In genomic region chr1:39512183-39512582, GRCm38 (mm10) we compare ENCODE assay signal across 21 mouse cellular contexts.
"Had no signal": no experiment of that assay in that cellular context is flagged by ENCODE, and none has a peak within 500 bp of the region (broad histone marks: within the 10 kb centered on the region; RNA-seq: fewer than 3 reads in every experiment).

No protein-coding gene starts in this region.

- ATAC-seq: liver, postnatal 0 days; lung, postnatal 0 days; midbrain, embryonic 16.5 days had no signal

- H3K4me2 ChIP-seq: lung, embryonic 15.5 days; midbrain, embryonic 12.5 days; neural tube, embryonic 13.5 days; neural tube, embryonic 15.5 days; stomach, embryonic 15.5 days had no signal

- H3K4me3 ChIP-seq: lung, embryonic 15.5 days; megakaryocyte, embryonic 14.5 days; midbrain, embryonic 10.5 days; midbrain, embryonic 12.5 days; myocyte; neural tube, embryonic 13.5 days; neural tube, embryonic 15.5 days; stomach, embryonic 15.5 days had no signal

- H3K9me3 ChIP-seq: lung, embryonic 15.5 days; megakaryocyte, embryonic 14.5 days; midbrain, embryonic 10.5 days; midbrain, embryonic 12.5 days; neural tube, embryonic 13.5 days; neural tube, embryonic 15.5 days; stomach, embryonic 15.5 days had no signal

- H3K36me3 ChIP-seq: lung, embryonic 15.5 days; midbrain, embryonic 10.5 days; midbrain, embryonic 12.5 days; neural tube, embryonic 13.5 days; neural tube, embryonic 15.5 days; stomach, embryonic 15.5 days had no signal

- H3K27ac ChIP-seq: lung, embryonic 15.5 days; macrophage; midbrain, embryonic 10.5 days; midbrain, embryonic 12.5 days; neural tube, embryonic 13.5 days; neural tube, embryonic 15.5 days; stomach, embryonic 15.5 days; stomach, postnatal 0 days had no signal

- H3K9ac ChIP-seq: liver, postnatal 0 days; lung, embryonic 15.5 days; midbrain, embryonic 12.5 days; neural tube, embryonic 13.5 days; neural tube, embryonic 15.5 days; stomach, embryonic 15.5 days had no signal

- DNase-seq: liver, postnatal 0 days; lung, adult 2 months; lung, postnatal 14 days; lung, postnatal 36 days; midbrain, embryonic 14.5 days; right cerebral cortex, postnatal 14 days; thymus, adult 2 months; thymus, postnatal 25 days; thymus, postnatal 4 days had no signal

- H3K27me3 ChIP-seq: lung, embryonic 15.5 days; midbrain, embryonic 12.5 days; neural tube, embryonic 13.5 days; neural tube, embryonic 15.5 days; stomach, embryonic 15.5 days had no signal

- H3K4me1 ChIP-seq: lung, embryonic 15.5 days; midbrain, embryonic 10.5 days; midbrain, embryonic 12.5 days; neural tube, embryonic 13.5 days; stomach, embryonic 15.5 days had no signal
